Mouse (Mus musculus): ENCODE results near the gene Mark4.

DNA sequence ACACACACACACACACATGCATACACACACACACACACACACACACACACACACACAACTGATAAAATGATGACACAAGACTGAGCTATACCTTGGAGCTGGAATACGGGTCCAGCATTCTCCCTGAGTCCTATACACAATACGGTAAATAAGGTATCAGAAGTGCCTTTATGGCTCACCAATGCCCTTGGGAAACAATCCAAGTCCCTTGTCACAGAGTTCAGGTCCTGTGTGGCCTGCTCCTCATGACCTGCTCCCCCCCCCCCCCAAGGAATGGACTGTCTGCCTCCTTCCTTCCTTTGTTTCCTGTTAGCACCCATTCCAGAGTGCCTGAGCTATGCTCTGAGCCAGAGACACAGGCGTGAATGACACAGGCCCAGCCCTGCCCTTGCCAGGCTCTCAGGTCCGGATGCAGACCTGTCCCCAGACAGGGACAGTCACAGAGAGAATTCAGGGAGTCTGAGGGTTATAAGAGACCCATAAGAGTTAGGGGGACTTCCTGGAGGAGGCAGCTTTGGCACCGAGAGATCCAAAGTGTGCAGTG, 8.1 kb upstream of the Mark4 start:
- TF ChIP-seq CTCF (IDR thresholded peaks at IDR 0.05; ENCODE audit: low read depth) (no peak), EP300 (IDR thresholded peaks at IDR 0.05; ENCODE audit: low read depth) (no peak)
